Mouse (Mus musculus) olfactory bulb, adult 2 months (tissue): ENCODE results near the gene Adk.

Experiments
- CTCF ChIP-seq: fragments of 200-500 bp; IDR thresholded peaks from 2 replicates; pipeline ENCODE4 v1.5.1; 2012; ENCODE audit warnings: low read depth, mild to moderate bottlenecking, low read length, moderate library complexity; ENCODE audit not compliant: insufficient read depth
- POLR2A ChIP-seq: fragments of 200-500 bp; IDR thresholded peaks from 2 replicates; pipeline ENCODE4 v1.6.1; 2012; ENCODE audit warnings: mild to moderate bottlenecking, low read depth, low read length, moderate library complexity; ENCODE audit not compliant: insufficient read depth

- no peak for TF ChIP-seq CTCF
- TF ChIP-seq POLR2A = no peak
Measured at GRCm38 (mm10) chr14:21441772-21442533, 389.6 kb downstream of the Adk start.
